Mouse (Mus musculus): ENCODE measurements around the gene Krtap5-1.
"Not testable (repeated sequence)": the region's sequence is repeated elsewhere in the genome, so short reads cannot be mapped to it uniquely, and the experiment has no call there.

Gene Krtap5-1

DNA sequence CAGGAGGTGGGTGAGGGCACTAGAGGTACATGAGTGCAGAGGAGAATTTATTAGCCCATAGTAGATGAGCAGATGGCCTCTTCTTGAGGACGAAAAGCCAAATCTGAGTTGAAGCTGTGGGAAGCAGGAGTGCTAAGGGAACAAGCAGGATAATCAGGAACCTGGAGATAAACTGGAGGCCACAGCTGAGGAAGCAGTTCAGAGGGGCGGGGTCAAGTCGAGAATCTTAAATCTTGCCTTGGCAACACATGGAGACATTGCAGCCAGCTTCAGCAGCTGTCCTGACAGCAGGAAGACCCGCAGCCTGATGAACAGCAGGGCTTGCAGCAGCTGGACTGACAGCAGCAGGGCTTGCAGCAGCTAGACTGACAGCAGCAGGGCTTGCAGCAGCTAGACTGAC is 810 bp downstream of the Krtap5-1 start:
- DNase-seq: not testable (repeated sequence)

DNA sequence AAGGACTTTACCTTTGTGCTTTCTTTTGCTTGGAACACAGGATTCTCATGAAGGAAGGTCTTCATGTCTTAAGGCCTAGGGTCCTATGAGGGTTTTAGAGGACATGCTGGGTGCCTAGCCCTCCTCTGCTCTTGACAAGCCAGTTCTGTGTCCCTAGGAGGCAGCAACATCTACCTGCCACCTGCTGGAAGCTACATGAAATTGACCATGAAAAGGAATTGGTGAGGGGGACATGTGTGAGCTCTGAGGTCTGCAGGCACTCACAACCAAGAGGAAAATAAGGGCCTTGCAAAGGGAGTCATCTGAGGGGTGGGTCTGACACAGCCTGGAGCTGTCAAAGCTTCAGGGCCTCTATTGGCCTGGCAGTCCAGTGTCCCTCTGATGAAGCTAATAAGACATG is 1.5 kb downstream of the Krtap5-1 start:
- no peak for DNase-seq

DNA sequence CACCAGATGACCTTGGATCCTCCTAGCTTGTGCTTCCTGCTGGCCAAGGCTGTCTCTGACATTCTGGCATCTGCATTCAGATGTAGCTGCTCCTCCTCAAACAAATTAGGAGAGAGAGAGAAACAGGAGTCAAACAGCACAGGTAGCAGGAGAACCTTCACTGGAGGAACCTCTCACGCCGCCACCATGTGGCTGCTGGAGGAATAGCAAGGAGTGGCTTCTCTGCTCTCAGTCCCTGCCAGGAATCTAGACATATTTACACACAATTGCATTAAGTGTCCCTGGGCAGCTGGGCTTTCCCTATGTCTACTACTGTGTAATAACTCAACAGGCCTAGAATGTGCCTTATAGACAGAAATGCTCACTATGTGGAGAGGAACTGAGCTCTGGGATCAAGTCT is 3.1 kb downstream of the Krtap5-1 start:
- peak; percentile 42 for DNase-seq

GRCm38 (mm10) chr7:142285910-142286612 is 10.9 kb downstream of the Krtap5-1 start:
- DNase-seq: peak; percentile 5

DNA sequence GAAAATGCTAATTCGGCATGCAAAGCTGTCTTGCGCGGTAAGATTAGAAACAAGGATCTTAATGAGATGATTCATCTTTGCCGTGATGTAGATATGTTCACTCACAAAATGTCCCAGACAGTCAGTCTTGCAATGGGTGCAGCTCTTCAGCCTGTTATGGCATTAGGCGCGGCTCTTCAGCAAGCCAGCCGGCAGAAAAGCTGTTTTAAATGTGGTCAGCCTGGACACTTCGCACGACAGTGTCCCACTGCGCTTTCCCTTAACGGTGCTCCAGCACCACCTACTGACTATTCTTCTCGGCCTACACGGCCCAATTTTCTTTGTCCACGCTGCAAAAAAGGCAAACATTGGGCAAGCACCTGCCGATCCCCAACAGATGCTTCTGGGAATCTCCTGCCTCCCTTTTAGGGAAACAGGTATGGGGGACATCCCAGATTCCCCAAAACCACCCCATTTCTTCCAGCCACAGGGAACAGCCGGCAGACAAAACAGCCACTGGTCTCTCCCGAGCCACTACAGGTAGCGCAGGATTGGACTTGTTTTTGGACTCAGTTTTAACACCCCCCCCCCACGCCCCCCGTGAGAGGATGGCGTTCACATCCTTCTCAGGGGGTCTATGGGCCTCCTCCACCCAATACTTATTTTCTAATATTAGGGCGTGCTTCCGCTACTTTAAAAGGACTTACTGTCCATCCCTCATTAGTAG is 11.6 kb downstream of the Krtap5-1 start:
- DNase-seq: peak; percentile 5

GRCm38 (mm10) chr7:142284615-142285080 is 12.3 kb downstream of the Krtap5-1 start:
- peak; percentile 87 for DNase-seq

GRCm38 (mm10) chr7:142284023-142284591 is 12.8 kb downstream of the Krtap5-1 start:
- DNase-seq: peak; percentile 46

- DNase-seq: not testable (repeated sequence)
These were observed 14.1 kb downstream of the Krtap5-1 start for GRCm38 (mm10) chr7:142282847-142283246.

DNA sequence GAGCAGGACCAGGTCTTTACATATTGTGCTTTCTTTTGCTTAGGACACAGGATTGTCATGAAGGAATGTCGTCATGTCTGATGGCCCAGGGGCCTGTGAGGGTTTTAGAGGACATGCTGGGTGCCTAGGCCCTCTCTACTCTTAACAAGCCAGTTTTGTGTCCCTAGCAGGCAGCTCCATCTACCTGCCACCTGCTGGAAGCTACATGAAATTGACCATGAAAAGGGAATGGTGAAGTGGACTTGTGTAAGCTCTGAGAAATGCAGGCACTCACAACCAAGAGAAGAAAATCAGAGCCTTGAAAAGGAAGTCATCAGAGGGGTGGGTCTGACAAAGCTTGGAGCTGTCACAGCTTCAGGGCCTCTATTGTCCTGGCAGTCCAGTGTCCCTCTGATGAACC is 17.6 kb downstream of the Krtap5-1 start:
- not testable (repeated sequence) for DNase-seq

GRCm38 (mm10) chr7:142278183-142278582 is 18.7 kb downstream of the Krtap5-1 start:
- DNase-seq: peak; percentile 51

DNA sequence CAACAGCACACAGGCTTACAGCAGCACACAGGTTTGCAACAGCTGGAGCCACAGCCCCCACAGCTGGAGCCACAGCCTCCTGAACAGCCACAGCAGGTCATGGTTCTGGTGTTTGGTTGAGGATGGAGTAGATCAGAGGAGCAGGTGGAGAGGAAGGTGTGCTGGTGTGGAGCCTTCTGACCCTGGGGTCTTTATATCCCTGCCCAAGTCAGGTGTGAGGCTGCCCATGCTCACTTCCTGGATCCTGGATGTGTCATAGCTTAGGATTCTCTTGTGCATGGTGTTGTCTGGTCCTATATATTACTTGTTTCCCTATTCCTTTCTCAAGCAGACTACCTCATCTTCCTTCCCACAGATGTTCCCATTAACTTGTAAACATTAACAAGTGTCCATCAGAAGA is 22.7 kb downstream of the Krtap5-1 start, which contains the start of gene Gm4559:
Gene Gm4559, minus strand, starts transcription at position 101 of the 400 bp plus-strand sequence.
- DNase-seq: not testable (repeated sequence)

- not testable (repeated sequence) for DNase-seq
These were observed 38.7 kb downstream of the Krtap5-1 start, which contains the start of gene Gm2431 for GRCm38 (mm10) chr7:142258254-142258653. TSS of gene Gm2431 (minus strand) at chr7:142258354.

- DNase-seq: no peak
These were observed 41.4 kb downstream of the Krtap5-1 start for GRCm38 (mm10) chr7:142255517-142255916.

DNA sequence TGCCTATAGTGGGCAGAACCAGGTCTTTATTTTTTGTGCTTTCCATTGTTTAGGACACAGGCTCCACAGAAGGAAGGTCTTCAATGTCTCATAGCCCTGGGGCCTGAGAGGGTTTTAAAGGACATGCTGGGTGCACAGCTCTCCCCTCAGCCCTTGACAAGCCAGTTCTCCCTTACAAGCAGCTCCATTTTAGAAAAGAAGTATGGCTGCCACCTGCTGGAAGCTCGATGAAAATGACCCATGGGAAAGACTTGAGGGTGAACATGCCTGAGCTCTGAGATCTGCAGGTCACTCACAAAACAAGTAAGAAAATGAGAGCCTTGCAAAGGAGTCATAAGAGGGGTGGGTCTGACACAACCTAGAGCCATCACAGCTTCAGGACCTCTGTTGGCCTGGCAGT is 47.1 kb downstream of the Krtap5-1 start:
- DNase-seq: peak; percentile 5
